In the genomic region with DNA sequence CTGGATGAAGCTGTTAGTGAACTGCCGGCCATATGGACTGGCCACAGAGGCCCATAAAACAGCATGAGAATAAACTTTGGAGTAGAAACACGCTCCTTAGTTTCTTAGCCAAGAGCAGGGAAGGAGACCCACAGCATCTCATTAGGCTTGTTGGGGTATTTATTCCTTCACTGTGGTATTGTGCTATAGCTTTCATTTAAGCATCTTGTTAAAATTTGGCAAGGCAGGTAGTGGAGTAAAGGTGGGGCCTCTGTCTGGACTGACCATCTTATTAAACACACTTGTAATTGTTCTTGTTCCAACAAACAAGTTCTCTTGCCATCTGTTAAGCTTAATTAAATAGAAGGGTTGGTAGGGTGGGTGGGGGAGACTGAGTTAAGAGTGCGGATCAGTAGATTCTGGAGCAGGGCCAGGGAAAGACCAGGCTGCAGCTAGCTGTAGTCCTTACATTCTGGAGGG, we compare ENCODE assay signal across 18 mouse cellular contexts.
DNase-seq lines count a peak whose midpoint lies in the region; ATAC-seq and TF ChIP-seq lines count a peak whose summit lies in the region.
"Had no signal": no experiment of that assay in that cellular context is flagged by ENCODE, and none has a peak within 500 bp of the region (broad histone marks: within the 10 kb centered on the region; RNA-seq: fewer than 3 reads in every experiment).

No protein-coding gene starts in this region.

- 55% methylated on average over 3 of the region's 3 CpGs for WGBS in midbrain, embryonic 13.5 days
- 46% methylated on average over 3 of the region's 3 CpGs for WGBS in midbrain, embryonic 16.5 days
- WGBS in forebrain, embryonic 15.5 days: 22% methylated on average over 3 of the region's 3 CpGs
- WGBS in midbrain, postnatal 0 days: 44% methylated on average over 3 of the region's 3 CpGs

- H3K27ac ChIP-seq in midbrain, embryonic 13.5 days: peak overlapping the region; percentile 27; the same call in 1 of the 2 replicates
- no peak overlapping the region for H3K27ac ChIP-seq in midbrain, embryonic 16.5 days (ENCODE audit: low read length)
- peak overlapping the region; percentile 46 for H3K27ac ChIP-seq in forebrain, embryonic 15.5 days (replicated peaks)
- H3K27ac ChIP-seq in midbrain, postnatal 0 days (ENCODE audit: low read depth, low read length): no peak overlapping the region
- H3K27ac ChIP-seq: left cerebral cortex, adult 2 months had no signal

- no peak for TF ChIP-seq CTCF in midbrain, postnatal 0 days (IDR thresholded peaks at IDR 0.05)

- H3K4me3 ChIP-seq in midbrain, embryonic 13.5 days (replicated peaks): no peak overlapping the region
- no peak overlapping the region for H3K4me3 ChIP-seq in midbrain, embryonic 16.5 days (ENCODE audit: low read depth, low read length)
- H3K4me3 ChIP-seq in forebrain, embryonic 15.5 days: no peak overlapping the region
- no peak overlapping the region for H3K4me3 ChIP-seq in midbrain, postnatal 0 days (ENCODE audit: low read depth, low read length)
- H3K4me3 ChIP-seq: left cerebral cortex, adult 2 months; neural tube, embryonic 13.5 days had no signal

- no peaks in the 10 kb centered on the region for H3K9me3 ChIP-seq in midbrain, embryonic 13.5 days
- H3K9me3 ChIP-seq in midbrain, embryonic 16.5 days (replicated peaks; ENCODE audit: control insufficient read depth, low read length, poor library complexity, severe bottlenecking): no peaks in the 10 kb centered on the region
- no peaks in the 10 kb centered on the region for H3K9me3 ChIP-seq in forebrain, embryonic 15.5 days
- no peaks in the 10 kb centered on the region for H3K9me3 ChIP-seq in midbrain, postnatal 0 days (ENCODE audit: low read length)
- H3K9me3 ChIP-seq: neural tube, embryonic 13.5 days had no signal

- no peaks in the 10 kb centered on the region for H3K36me3 ChIP-seq in midbrain, embryonic 13.5 days
- H3K36me3 ChIP-seq in midbrain, embryonic 16.5 days (ENCODE audit: control insufficient read depth, insufficient read depth, low read length): no peaks in the 10 kb centered on the region
- H3K36me3 ChIP-seq in forebrain, embryonic 15.5 days: no peaks in the 10 kb centered on the region
- no peaks in the 10 kb centered on the region for H3K36me3 ChIP-seq in midbrain, postnatal 0 days (ENCODE audit: insufficient read depth, low read length)
- H3K36me3 ChIP-seq: neural tube, embryonic 13.5 days had no signal

- H3K27me3 ChIP-seq in midbrain, embryonic 13.5 days: no peaks in the 10 kb centered on the region
- H3K27me3 ChIP-seq in midbrain, embryonic 16.5 days (ENCODE audit: control insufficient read depth, insufficient read depth, low read depth, low read length): no peaks in the 10 kb centered on the region
- no peaks in the 10 kb centered on the region for H3K27me3 ChIP-seq in forebrain, embryonic 15.5 days
- no peaks in the 10 kb centered on the region for H3K27me3 ChIP-seq in midbrain, postnatal 0 days (ENCODE audit: insufficient read depth, low read length)
- H3K27me3 ChIP-seq: neural tube, embryonic 13.5 days had no signal

- H3K4me2 ChIP-seq in midbrain, embryonic 13.5 days (replicated peaks): no peak overlapping the region
- H3K4me2 ChIP-seq in midbrain, embryonic 16.5 days (ENCODE audit: low read length): no peak overlapping the region
- H3K4me2 ChIP-seq in forebrain, embryonic 15.5 days (replicated peaks): no peak overlapping the region
- H3K4me2 ChIP-seq in midbrain, postnatal 0 days (ENCODE audit: low read depth, low read length, poor library complexity, severe bottlenecking): no peak overlapping the region
- H3K4me2 ChIP-seq: neural tube, embryonic 13.5 days had no signal

- ATAC-seq in midbrain, embryonic 13.5 days: no peak
- ATAC-seq in midbrain, embryonic 16.5 days: no peak
- peak; percentile 65 for ATAC-seq in forebrain, embryonic 15.5 days (replicated peaks)
- no peak for ATAC-seq in midbrain, postnatal 0 days (ENCODE audit: low FRiP score)
- ATAC-seq: inflammation-experienced regulatory T-cells, adult 6 months had no signal

- peak; percentile 22 to 24 for DNase-seq in cerebellum, postnatal 14 days
- no peak for DNase-seq in cerebellum, adult 9-10 months
- peak; percentile 44 for DNase-seq in midbrain, postnatal 0 days (ENCODE audit: low spot score)
- no peak for DNase-seq in spleen, postnatal 4 days (ENCODE audit: low spot score in 2 of 2)
- DNase-seq in adrenal gland, postnatal 36 days: no peak
- DNase-seq: adrenal gland, adult 2 months; cerebellum, adult 11 months; heart, postnatal 4 days; liver; lung, adult 18-20 months; lung, postnatal 4 days; thymus, postnatal 14 days had no signal

- H3K9ac ChIP-seq in midbrain, embryonic 13.5 days (replicated peaks): no peak overlapping the region
- no peak overlapping the region for H3K9ac ChIP-seq in midbrain, embryonic 16.5 days (ENCODE audit: low read depth, low read length)
- H3K9ac ChIP-seq in forebrain, embryonic 15.5 days (replicated peaks): no peak overlapping the region
- no peak overlapping the region for H3K9ac ChIP-seq in midbrain, postnatal 0 days (replicated peaks; ENCODE audit: low read length, poor library complexity, severe bottlenecking)
- H3K9ac ChIP-seq: neural tube, embryonic 13.5 days had no signal

- peaks cover 59% of the 10 kb centered on the region for H3K4me1 ChIP-seq in midbrain, embryonic 13.5 days (replicated peaks)
- H3K4me1 ChIP-seq in midbrain, embryonic 16.5 days (ENCODE audit: control insufficient read depth, insufficient read depth, low read length): peaks cover 24% of the 10 kb centered on the region
- peaks cover 45% of the 10 kb centered on the region for H3K4me1 ChIP-seq in forebrain, embryonic 15.5 days
- peaks cover 15% of the 10 kb centered on the region; the same call in 1 of the 2 replicates for H3K4me1 ChIP-seq in midbrain, postnatal 0 days (ENCODE audit: insufficient read depth, low read length)

Comparison
In these comparisons a context has a peak if more than half of its experiments do, and no peak if none do; other contexts are left out.
1. DNase-seq: peak in cerebellum, postnatal 14 days (2 of 2) and midbrain, postnatal 0 days (single experiment); none in cerebellum, adult 9-10 months (single experiment), spleen, postnatal 4 days (0 of 2) and adrenal gland, postnatal 36 days (0 of 2).
2. H3K27ac ChIP-seq: peak in midbrain, embryonic 13.5 days (single experiment) and forebrain, embryonic 15.5 days (single experiment); none in midbrain, embryonic 16.5 days (single experiment) and midbrain, postnatal 0 days (single experiment).